Mouse (Mus musculus): ENCODE measurements at regions not wholly inside any gene's neighbourhood (a gene's known extent, or its start where the extent isn't known, plus 50 kb on each side); places are given as distances from the start of the nearest gene placed in this dataset.
A peak's percentile ranks its signal among the peaks of the same experiment; 100 is the strongest.

GRCm38 (mm10) chr7:136797780-136798435, 96.5 kb upstream of the Mgmt start:
- WGBS, result 45% methylated on average over 11 of the region's 11 CpGs
- Histone ChIP-seq H3K4me1 (peaks cover 23% of the 10 kb centered on the region), H3K27ac (replicated peaks) (peak overlapping the region; percentile 57), H3K9me3 (replicated peaks) (no peaks in the 10 kb centered on the region), H3K27me3 (ENCODE audit: low read depth, poor library complexity, severe bottlenecking) (peaks cover 14% of the 10 kb centered on the region), H3K36me3 (no peaks in the 10 kb centered on the region), H3K4me3 (no peak overlapping the region)
- peak; percentile 20 for DNase-seq (ENCODE audit: low spot score)

- peaks cover 14% of the 10 kb centered on the region for H3K27me3 ChIP-seq (ENCODE audit: low read depth, poor library complexity, severe bottlenecking)
- 86% methylated on average over 3 of the region's 3 CpGs for WGBS
- no peak overlapping the region for H3K4me3 ChIP-seq
- no peak overlapping the region for H3K27ac ChIP-seq (replicated peaks)
- peaks cover 23% of the 10 kb centered on the region for H3K4me1 ChIP-seq
- no peaks in the 10 kb centered on the region for H3K36me3 ChIP-seq
- H3K9me3 ChIP-seq (replicated peaks), result no peaks in the 10 kb centered on the region
- DNase-seq (ENCODE audit: low spot score), result no peak
Measured at GRCm38 (mm10) chr7:136798605-136799004, 95.8 kb upstream of the Mgmt start.

GRCm38 (mm10) chr7:136807101-136807500, 87.3 kb upstream of the Mgmt start:
- Histone ChIP-seq H3K4me3 (no peak overlapping the region), H3K36me3 (no peaks in the 10 kb centered on the region), H3K9me3 (replicated peaks) (peaks cover 8% of the 10 kb centered on the region; the same call in 1 of the 2 replicates), H3K4me1 (no peaks in the 10 kb centered on the region), H3K27ac (replicated peaks) (no peak overlapping the region), H3K27me3 (ENCODE audit: low read depth, poor library complexity, severe bottlenecking) (peaks cover 6% of the 10 kb centered on the region; the same call in 1 of the 2 replicates)
- no peak for DNase-seq (ENCODE audit: low spot score)
- 93% methylated on average over 6 of the region's 6 CpGs for WGBS

GRCm38 (mm10) chr7:136807968-136808367, 86.4 kb upstream of the Mgmt start:
- Histone ChIP-seq H3K4me3 (no peak overlapping the region), H3K27ac (replicated peaks) (no peak overlapping the region), H3K4me1 (no peaks in the 10 kb centered on the region), H3K27me3 (ENCODE audit: low read depth, poor library complexity, severe bottlenecking) (peaks cover 6% of the 10 kb centered on the region; the same call in 1 of the 2 replicates), H3K9me3 (replicated peaks) (peaks cover 8% of the 10 kb centered on the region; the same call in 1 of the 2 replicates), H3K36me3 (no peaks in the 10 kb centered on the region)
- no peak for DNase-seq (ENCODE audit: low spot score)

- no peak overlapping the region for H3K4me3 ChIP-seq
- H3K4me1 ChIP-seq, result no peaks in the 10 kb centered on the region
- H3K27ac ChIP-seq (replicated peaks), result no peak overlapping the region
- peaks cover 6% of the 10 kb centered on the region; the same call in 1 of the 2 replicates for H3K27me3 ChIP-seq (ENCODE audit: low read depth, poor library complexity, severe bottlenecking)
- H3K9me3 ChIP-seq (replicated peaks), result peaks cover 8% of the 10 kb centered on the region; the same call in 1 of the 2 replicates
- WGBS, result 88% methylated on average over 8 of the region's 8 CpGs
- no peaks in the 10 kb centered on the region for H3K36me3 ChIP-seq
- no peak for DNase-seq (ENCODE audit: low spot score)
Measured at GRCm38 (mm10) chr7:136809576-136809975, 84.8 kb upstream of the Mgmt start.

DNA sequence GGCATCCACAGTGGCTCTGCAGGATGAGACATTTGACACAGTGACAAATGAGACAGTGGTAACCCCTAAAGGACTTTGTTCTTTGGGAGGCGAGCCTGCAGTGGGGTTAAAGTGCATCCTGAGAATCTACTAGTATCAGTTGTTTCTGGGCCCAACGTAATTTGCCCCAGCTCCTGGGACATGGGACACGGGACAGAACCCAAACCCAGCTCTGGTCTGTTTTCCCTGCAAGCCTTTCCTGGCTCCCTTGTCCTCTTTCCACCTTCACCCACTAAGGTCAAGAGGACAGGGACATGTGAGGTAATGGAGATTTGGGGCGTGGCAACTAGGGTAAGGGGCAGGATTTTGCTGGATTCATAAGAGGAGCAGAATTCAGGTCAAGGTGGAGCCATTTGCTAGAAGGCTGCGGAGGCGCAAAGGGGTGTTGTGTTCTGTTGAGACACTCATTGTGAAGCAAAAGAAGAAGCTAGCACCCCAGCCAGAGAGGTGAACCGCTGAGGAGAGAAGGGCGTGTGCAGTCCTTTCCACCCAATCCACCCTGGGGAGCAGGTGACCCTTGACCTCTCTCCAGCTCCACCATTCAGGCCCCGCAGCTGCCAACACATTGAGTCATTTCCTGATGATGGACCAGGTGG, 80.6 kb upstream of the Mgmt start:
- no peak overlapping the region for H3K4me3 ChIP-seq
- DNase-seq (ENCODE audit: low spot score), result no peak
- WGBS, result 85% methylated on average over 9 of the region's 9 CpGs

GRCm38 (mm10) chr7:136814751-136815150, 79.7 kb upstream of the Mgmt start:
- Histone ChIP-seq H3K36me3 (no peaks in the 10 kb centered on the region), H3K27me3 (ENCODE audit: low read depth, poor library complexity, severe bottlenecking) (peaks cover 4% of the 10 kb centered on the region; the same call in 1 of the 2 replicates), H3K9me3 (replicated peaks) (no peaks in the 10 kb centered on the region), H3K4me1 (no peaks in the 10 kb centered on the region), H3K27ac (replicated peaks) (no peak overlapping the region), H3K4me3 (no peak overlapping the region)
- no peak for DNase-seq (ENCODE audit: low spot score)
- WGBS, result 82% methylated on average over 6 of the region's 6 CpGs

More for the DNA sequence above, 80.6 kb upstream of the Mgmt start:
- Histone ChIP-seq H3K9me3 (replicated peaks) (no peaks in the 10 kb centered on the region), H3K27ac (replicated peaks) (no peak overlapping the region), H3K27me3 (ENCODE audit: low read depth, poor library complexity, severe bottlenecking) (peaks cover 6% of the 10 kb centered on the region; the same call in 1 of the 2 replicates), H3K4me1 (no peaks in the 10 kb centered on the region), H3K36me3 (no peaks in the 10 kb centered on the region)

- WGBS, result 81% methylated on average over 4 of the region's 4 CpGs
- H3K27me3 ChIP-seq (ENCODE audit: low read depth, poor library complexity, severe bottlenecking), result 0 out of 2 replicates have a peak, but pooled peaks cover 4% of the 10 kb centered on the region
- no peak for DNase-seq (ENCODE audit: low spot score)
Measured at GRCm38 (mm10) chr7:136820291-136820690, 74.1 kb upstream of the Mgmt start.

DNA sequence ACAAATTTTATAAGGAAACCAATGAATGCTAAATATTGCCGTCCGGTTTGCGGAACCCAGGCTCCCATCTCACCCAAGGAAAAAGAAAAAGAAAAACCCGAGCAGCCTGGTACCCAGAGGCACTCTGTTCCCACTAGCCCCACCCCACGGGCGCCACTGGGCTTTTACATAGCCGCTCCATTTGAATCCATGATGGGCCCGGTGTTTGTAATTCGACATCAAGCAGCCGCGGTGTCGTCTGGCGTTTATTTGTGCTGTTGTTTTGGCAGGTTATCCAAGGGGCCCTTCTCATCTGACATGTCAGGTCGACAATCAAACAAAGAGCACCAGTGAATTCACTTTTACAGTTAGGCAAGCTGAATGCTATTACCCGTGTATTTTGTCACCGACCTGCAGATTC, 68.8 kb upstream of the Mgmt start:
- H3K36me3 ChIP-seq, result no peaks in the 10 kb centered on the region
- DNase-seq (ENCODE audit: low spot score), result peak; percentile 21
- 31% methylated on average over 16 of the region's 16 CpGs for WGBS
- H3K27me3 ChIP-seq (ENCODE audit: low read depth, poor library complexity, severe bottlenecking), result peaks cover 18% of the 10 kb centered on the region; the same call in 1 of the 2 replicates
- H3K4me1 ChIP-seq, result peaks cover 9% of the 10 kb centered on the region
- peak overlapping the region; percentile 30 for H3K4me3 ChIP-seq
- H3K9me3 ChIP-seq (replicated peaks), result no peaks in the 10 kb centered on the region
- no peak overlapping the region for H3K27ac ChIP-seq (replicated peaks)

More at GRCm38 (mm10) chr7:136820291-136820690, 74.1 kb upstream of the Mgmt start:
- Histone ChIP-seq H3K9me3 (replicated peaks) (no peaks in the 10 kb centered on the region), H3K4me3 (no peak overlapping the region), H3K4me1 (peaks cover 5% of the 10 kb centered on the region; the same call in 1 of the 2 replicates), H3K27ac (replicated peaks) (no peak overlapping the region), H3K36me3 (no peaks in the 10 kb centered on the region)

- no peaks in the 10 kb centered on the region for H3K9me3 ChIP-seq (replicated peaks)
- no peak overlapping the region for H3K4me3 ChIP-seq
- H3K27me3 ChIP-seq (ENCODE audit: low read depth, poor library complexity, severe bottlenecking), result peaks cover 13% of the 10 kb centered on the region; the same call in 1 of the 2 replicates
- DNase-seq (ENCODE audit: low spot score), result no peak
- WGBS, result 91% methylated on average over 1 of the region's 1 CpGs
- peaks cover 9% of the 10 kb centered on the region for H3K4me1 ChIP-seq
- no peaks in the 10 kb centered on the region for H3K36me3 ChIP-seq
- H3K27ac ChIP-seq (replicated peaks), result no peak overlapping the region
Measured at GRCm38 (mm10) chr7:136829621-136830313, 64.6 kb upstream of the Mgmt start.

DNA sequence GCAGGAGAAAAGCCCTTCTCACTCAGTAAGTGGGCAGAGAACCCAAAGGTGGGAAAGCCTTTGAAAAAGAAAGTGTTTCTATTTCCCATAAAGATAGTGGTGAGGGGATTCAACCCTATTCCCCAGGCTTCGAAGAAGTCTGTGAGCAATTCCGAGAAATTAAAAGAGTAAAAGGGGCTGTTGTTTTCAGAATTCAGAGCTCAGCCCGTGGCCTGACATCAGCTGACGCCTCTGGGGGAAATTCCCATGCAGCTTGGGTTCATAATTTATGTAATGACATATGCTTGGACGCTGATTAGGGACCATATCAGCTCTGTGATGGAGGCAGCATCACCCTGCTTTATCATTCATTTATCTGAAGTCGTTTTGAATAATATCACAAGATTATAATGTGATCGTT, 62.0 kb upstream of the Mgmt start:
- Histone ChIP-seq H3K36me3 (no peaks in the 10 kb centered on the region), H3K27me3 (ENCODE audit: low read depth, poor library complexity, severe bottlenecking) (0 out of 2 replicates have a peak, but pooled peaks cover 5% of the 10 kb centered on the region), H3K9me3 (replicated peaks) (no peaks in the 10 kb centered on the region), H3K27ac (replicated peaks) (no peak overlapping the region), H3K4me1 (no peaks in the 10 kb centered on the region), H3K4me3 (no peak overlapping the region)
- DNase-seq (ENCODE audit: low spot score), result no peak
- WGBS, result 87% methylated on average over 7 of the region's 7 CpGs

DNA sequence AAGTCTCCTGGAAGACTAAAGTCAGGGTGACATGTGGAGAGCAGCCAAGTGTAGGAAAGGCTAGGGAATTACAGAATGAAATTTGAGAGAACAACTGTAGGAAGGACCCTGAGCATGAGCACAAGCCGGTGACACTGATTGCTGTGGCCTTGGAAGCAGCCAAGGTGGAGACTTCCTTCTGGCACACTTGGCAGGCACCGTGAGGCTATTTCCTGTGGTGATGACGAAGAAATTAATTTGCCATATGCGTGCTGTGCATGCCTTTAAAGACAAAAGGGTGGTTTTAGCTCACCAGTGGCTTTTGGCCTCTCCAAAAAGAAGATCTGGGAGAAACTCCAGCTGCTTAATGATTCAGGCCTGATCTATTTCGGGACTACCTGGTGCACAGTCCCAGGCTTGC, 55.4 kb upstream of the Mgmt start:
- peaks cover 22% of the 10 kb centered on the region for H3K4me1 ChIP-seq
- H3K27me3 ChIP-seq (ENCODE audit: low read depth, poor library complexity, severe bottlenecking), result peaks cover 23% of the 10 kb centered on the region; the same call in 1 of the 2 replicates
- no peak for DNase-seq (ENCODE audit: low spot score)
- H3K4me3 ChIP-seq, result no peak overlapping the region
- no peak overlapping the region for H3K27ac ChIP-seq (replicated peaks)
- WGBS, result 92% methylated on average over 5 of the region's 5 CpGs
- H3K9me3 ChIP-seq (replicated peaks), result no peaks in the 10 kb centered on the region
- no peaks in the 10 kb centered on the region for H3K36me3 ChIP-seq
